Mouse (Mus musculus): Measurements from ENCODE around the gene Tenm2. TPM values are rescaled to one million over a fixed set of nuclear protein-coding genes. Genes with fewer than 3 reads are reported as not detected.

Tenm2 gene
- total RNA-seq, 2 experiments from 2014 or later, result 0.29 to 0.49 TPM

GRCm38 (mm10) chr11:36560785-36561548, 674.8 kb downstream of the Tenm2 start:
- DNase-seq, result no peak

- DNase-seq, result peak; percentile 9
These were observed 678.4 kb downstream of the Tenm2 start for GRCm38 (mm10) chr11:36557316-36557715.

- no peak for DNase-seq
These were observed 682.5 kb downstream of the Tenm2 start for GRCm38 (mm10) chr11:36553286-36553685.

GRCm38 (mm10) chr11:36550649-36551048, 685.1 kb downstream of the Tenm2 start:
- no peak for DNase-seq

- no peak for DNase-seq
These were observed 686.2 kb downstream of the Tenm2 start for GRCm38 (mm10) chr11:36549398-36550139.

GRCm38 (mm10) chr11:36548139-36548538, 687.6 kb downstream of the Tenm2 start:
- DNase-seq, result no peak

- DNase-seq, result no peak
These were observed 697.6 kb downstream of the Tenm2 start for GRCm38 (mm10) chr11:36538144-36538543.

- no peak for DNase-seq
These were observed 698.1 kb downstream of the Tenm2 start for GRCm38 (mm10) chr11:36537573-36538133.

- no peak for DNase-seq
These were observed 700.2 kb downstream of the Tenm2 start for GRCm38 (mm10) chr11:36535591-36535990.

- DNase-seq, result no peak
These were observed 704.1 kb downstream of the Tenm2 start for GRCm38 (mm10) chr11:36531614-36532013.

- no peak for DNase-seq
These were observed 708.3 kb downstream of the Tenm2 start for GRCm38 (mm10) chr11:36527509-36527908.

GRCm38 (mm10) chr11:36526381-36526780, 709.4 kb downstream of the Tenm2 start:
- peak; percentile 28 for DNase-seq

- no peak for DNase-seq
These were observed 723.3 kb downstream of the Tenm2 start for GRCm38 (mm10) chr11:36512468-36512867.

GRCm38 (mm10) chr11:36508312-36508711, 727.5 kb downstream of the Tenm2 start:
- DNase-seq, result no peak

- DNase-seq, result no peak
These were observed 740.7 kb downstream of the Tenm2 start for GRCm38 (mm10) chr11:36494898-36495548.

GRCm38 (mm10) chr11:36492274-36492673, 743.5 kb downstream of the Tenm2 start:
- DNase-seq, result no peak

- DNase-seq, result no peak
These were observed 745.7 kb downstream of the Tenm2 start for GRCm38 (mm10) chr11:36490085-36490484.

GRCm38 (mm10) chr11:36488666-36489065, 747.1 kb downstream of the Tenm2 start:
- DNase-seq, result no peak

- no peak for DNase-seq
These were observed 749.7 kb downstream of the Tenm2 start for GRCm38 (mm10) chr11:36486092-36486491.

- DNase-seq, result no peak
These were observed 751.2 kb downstream of the Tenm2 start for GRCm38 (mm10) chr11:36484466-36485069.

- DNase-seq, result no peak
These were observed 753.6 kb downstream of the Tenm2 start for GRCm38 (mm10) chr11:36482136-36482535.

GRCm38 (mm10) chr11:36481524-36481923, 754.2 kb downstream of the Tenm2 start:
- DNase-seq, result no peak

Measured in gastrocnemius, postnatal 25 days (tissue).